Mouse (Mus musculus) CH12.LX (cell line): ENCODE data around the gene Dazap1. TPM values are rescaled to one million over a fixed set of nuclear protein-coding genes. Genes with fewer than 3 reads are reported as not detected.

ENCODE experiments used
- DNase-seq: peaks from one replicate; pipeline ENCODE4 v3.0.0-alpha.2; 2013; ENCODE audit errors: extremely low read depth
- H3K27ac ChIP-seq: 2 replicates; pipeline ENCODE4 v1.5.1; 2012; ENCODE audit warnings: low read depth, mild to moderate bottlenecking, control low read depth, moderate library complexity; ENCODE audit not compliant: insufficient read depth
- H3K27me3 ChIP-seq: replicated peaks from 2 replicates; pipeline ENCODE3; 2012; ENCODE audit warnings: inconsistent platforms
- H3K36me3 ChIP-seq, 2 experiments: replicated peaks in 1 of 2; 2 replicates each; pipeline versions ENCODE3 to v1.6.1; 2012; ENCODE audit warnings: inconsistent platforms in 1 of 2, low read length in 1 of 2, mild to moderate bottlenecking in 1 of 2, mixed read lengths in 1 of 2, moderate library complexity in 1 of 2; ENCODE audit not compliant: control insufficient read depth in 1 of 2, insufficient read depth in 1 of 2
- H3K4me1 ChIP-seq, 2 experiments: 2 replicates each; pipeline ENCODE4 v1.6.1; 2012; ENCODE audit warnings: inconsistent platforms in 1 of 2, moderate library complexity in 1 of 2; ENCODE audit not compliant: insufficient read depth in 2 of 2, control insufficient read depth in 1 of 2
- H3K4me2 ChIP-seq: 2 replicates; pipeline ENCODE4 v1.6.1; 2012; ENCODE audit warnings: low read depth, mild to moderate bottlenecking, control low read depth; ENCODE audit not compliant: poor library complexity, insufficient read depth, severe bottlenecking
- H3K4me3 ChIP-seq, 3 experiments: fragments of 150-350 bp in 1 of 3; sonication (generic) in 1 of 3; replicated peaks in 1 of 3; 2 replicates each; pipeline versions ENCODE3 to v1.5.1; 2011 to 2012; ENCODE audit warnings: low read depth in 2 of 3, low read length in 2 of 3, mild to moderate bottlenecking in 2 of 3, moderate library complexity in 2 of 3, control low read depth in 1 of 3, improper control_type of control experiment in 1 of 3, inconsistent platforms in 1 of 3, mixed read lengths in 1 of 3; ENCODE audit not compliant: poor library complexity in 1 of 3
- H3K79me2 ChIP-seq: replicated peaks from 2 replicates; pipeline ENCODE4 v1.6.1; 2012; ENCODE audit warnings: mild to moderate bottlenecking, moderate library complexity; ENCODE audit not compliant: control insufficient read depth, poor library complexity, insufficient read depth, severe bottlenecking; ENCODE audit errors: extremely low read depth
- H3K9ac ChIP-seq: 2 replicates; pipeline ENCODE4 v1.6.1; 2012; ENCODE audit warnings: low read depth, mild to moderate bottlenecking, control low read depth, moderate library complexity; ENCODE audit not compliant: insufficient read depth
- H3K9me3 ChIP-seq: replicated peaks from 2 replicates; pipeline ENCODE3; 2012; ENCODE audit warnings: low read length, inconsistent platforms, mixed read lengths
- BHLHE40 ChIP-seq: IDR thresholded peaks from 2 replicates; pipeline ENCODE4 v1.6.1; 2011; ENCODE audit warnings: mild to moderate bottlenecking, low read depth, low read length, improper control_type of control experiment
- CHD1 ChIP-seq: IDR thresholded peaks from 2 replicates; pipeline ENCODE4 v1.6.1; 2012; ENCODE audit warnings: low read depth, low read length, improper control_type of control experiment, inconsistent platforms
- CHD2 ChIP-seq: IDR thresholded peaks from 2 replicates; pipeline ENCODE4 v1.6.1; 2011; ENCODE audit warnings: low read length, improper control_type of control experiment
- CTCF ChIP-seq, 2 experiments: IDR thresholded peaks in 1 of 2; conservative IDR thresholded peaks in 1 of 2; 2 replicates each; pipeline ENCODE4 v1.5.1; 2011 to 2012; ENCODE audit warnings: low read depth in 2 of 2, low read length in 2 of 2, improper control_type of control experiment in 1 of 2, inconsistent platforms in 1 of 2, mild to moderate bottlenecking in 1 of 2, moderate library complexity in 1 of 2
- E2F4 ChIP-seq: IDR thresholded peaks from 2 replicates; pipeline ENCODE4 v1.6.1; 2011; ENCODE audit warnings: low read depth, low read length, improper control_type of control experiment; ENCODE audit not compliant: insufficient replicate concordance
- ELF1 ChIP-seq: IDR thresholded peaks from 2 replicates; pipeline ENCODE4 v1.6.1; 2014; ENCODE audit warnings: low read depth, mild to moderate bottlenecking, inconsistent platforms, low read length, improper control_type of control experiment
- EP300 ChIP-seq: IDR thresholded peaks from 2 replicates; pipeline ENCODE4 v1.6.1; 2011; ENCODE audit warnings: low read length, improper control_type of control experiment
- ETS1 ChIP-seq: conservative IDR thresholded peaks from 2 replicates; pipeline ENCODE4 v1.6.1; 2012; ENCODE audit warnings: low read depth, mild to moderate bottlenecking, inconsistent platforms, low read length, improper control_type of control experiment, moderate library complexity
- GABPA ChIP-seq: IDR thresholded peaks from 2 replicates; pipeline ENCODE4 v1.6.1; 2012; ENCODE audit warnings: low read depth, low read length, improper control_type of control experiment, inconsistent platforms; ENCODE audit not compliant: insufficient replicate concordance
- HCFC1 ChIP-seq: IDR thresholded peaks from 2 replicates; pipeline ENCODE4 v1.6.1; 2012; ENCODE audit warnings: low read depth, mild to moderate bottlenecking, inconsistent platforms, low read length, improper control_type of control experiment
- IRF4 ChIP-seq: IDR thresholded peaks from 2 replicates; pipeline ENCODE4 v1.6.1; 2014; ENCODE audit warnings: low read depth, mild to moderate bottlenecking, inconsistent platforms, low read length, improper control_type of control experiment
- JUN ChIP-seq: IDR thresholded peaks from 2 replicates; pipeline ENCODE4 v1.6.1; 2011; ENCODE audit warnings: low read depth, mild to moderate bottlenecking, low read length, improper control_type of control experiment, moderate library complexity; ENCODE audit not compliant: insufficient read depth
- JUND ChIP-seq: conservative IDR thresholded peaks from 2 replicates; pipeline ENCODE4 v1.6.1; 2011; ENCODE audit warnings: low read depth, low read length, improper control_type of control experiment
- KAT2A ChIP-seq: IDR thresholded peaks from 2 replicates; pipeline ENCODE4 v1.6.1; 2012; ENCODE audit warnings: low read length, improper control_type of control experiment, inconsistent platforms; ENCODE audit not compliant: insufficient replicate concordance
- MAFK ChIP-seq: IDR thresholded peaks from 2 replicates; pipeline ENCODE4 v1.6.1; 2011; ENCODE audit warnings: low read length, improper control_type of control experiment; ENCODE audit not compliant: insufficient replicate concordance
- MAX ChIP-seq: IDR thresholded peaks from 2 replicates; pipeline ENCODE4 v1.6.1; 2011; ENCODE audit warnings: low read length, improper control_type of control experiment
- MAZ ChIP-seq: IDR thresholded peaks from 2 replicates; pipeline ENCODE4 v1.6.1; 2012; ENCODE audit warnings: low read depth, mild to moderate bottlenecking, inconsistent platforms, low read length, improper control_type of control experiment, moderate library complexity
- MEF2A ChIP-seq: IDR thresholded peaks from 2 replicates; pipeline ENCODE4 v1.6.1; 2014; ENCODE audit warnings: low read depth, mild to moderate bottlenecking, inconsistent platforms, low read length, improper control_type of control experiment, borderline replicate concordance
- MXI1 ChIP-seq: IDR thresholded peaks from 2 replicates; pipeline ENCODE4 v1.6.1; 2011; ENCODE audit warnings: mild to moderate bottlenecking, low read depth, low read length, improper control_type of control experiment
- MYC ChIP-seq: IDR thresholded peaks from 2 replicates; pipeline ENCODE4 v1.6.1; 2011; ENCODE audit warnings: low read depth, mild to moderate bottlenecking, improper control_type of control experiment, low read length
- NELFE ChIP-seq: IDR thresholded peaks from 2 replicates; pipeline ENCODE4 v1.6.1; 2011; ENCODE audit warnings: low read depth, low read length, improper control_type of control experiment
- NRF1 ChIP-seq: IDR thresholded peaks from 2 replicates; pipeline ENCODE4 v1.6.1; 2014; ENCODE audit warnings: low read depth, mild to moderate bottlenecking, inconsistent platforms, low read length, improper control_type of control experiment, moderate library complexity
- PAX5 ChIP-seq: IDR thresholded peaks from 2 replicates; pipeline ENCODE4 v1.6.1; 2012; ENCODE audit warnings: low read length, inconsistent platforms, mixed read lengths
- POLR2A ChIP-seq: IDR thresholded peaks from 2 replicates; pipeline ENCODE4 v1.6.1; 2011; ENCODE audit warnings: low read depth, mild to moderate bottlenecking, improper control_type of control experiment, low read length
- POLR2AphosphoS2 ChIP-seq: IDR thresholded peaks from 2 replicates; pipeline ENCODE4 v1.6.1; 2011; ENCODE audit warnings: low read depth, low read length, improper control_type of control experiment
- RAD21 ChIP-seq: IDR thresholded peaks from 2 replicates; pipeline ENCODE4 v1.6.1; 2011; ENCODE audit warnings: low read depth, mild to moderate bottlenecking, low read length, improper control_type of control experiment, moderate library complexity
- RCOR1 ChIP-seq: conservative IDR thresholded peaks from 2 replicates; pipeline ENCODE4 v1.6.1; 2012; ENCODE audit warnings: low read depth, mild to moderate bottlenecking, inconsistent platforms, low read length, improper control_type of control experiment
- SIN3A ChIP-seq: IDR thresholded peaks from 2 replicates; pipeline ENCODE4 v1.6.1; 2012; ENCODE audit warnings: low read length, improper control_type of control experiment, inconsistent platforms
- SMC3 ChIP-seq: IDR thresholded peaks from 2 replicates; pipeline ENCODE4 v1.6.1; 2011; ENCODE audit warnings: low read depth, low read length, improper control_type of control experiment
- TBP ChIP-seq: conservative IDR thresholded peaks from 2 replicates; pipeline ENCODE4 v1.6.1; 2011; ENCODE audit warnings: low read depth, low read length, improper control_type of control experiment
- TCF12 ChIP-seq: IDR thresholded peaks from 2 replicates; pipeline ENCODE4 v1.6.1; 2014; ENCODE audit warnings: low read depth, mild to moderate bottlenecking, inconsistent platforms, low read length, improper control_type of control experiment
- UBTF ChIP-seq: IDR thresholded peaks from 2 replicates; pipeline ENCODE4 v1.6.1; 2012; ENCODE audit warnings: low read depth, mild to moderate bottlenecking, inconsistent platforms, low read length, improper control_type of control experiment, moderate library complexity
- USF1 ChIP-seq: IDR thresholded peaks from 2 replicates; pipeline ENCODE4 v1.6.1; 2014; ENCODE audit warnings: low read depth, mild to moderate bottlenecking, inconsistent platforms, low read length, improper control_type of control experiment
- USF2 ChIP-seq: conservative IDR thresholded peaks from 2 replicates; pipeline ENCODE4 v1.6.1; 2011; ENCODE audit warnings: low read depth, low read length, improper control_type of control experiment
- ZC3H11A ChIP-seq: IDR thresholded peaks from 2 replicates; pipeline ENCODE4 v1.6.1; 2012; ENCODE audit warnings: low read depth, mild to moderate bottlenecking, inconsistent platforms, low read length, improper control_type of control experiment
- ZKSCAN1 ChIP-seq: IDR thresholded peaks from 2 replicates; pipeline ENCODE4 v1.6.1; 2012; ENCODE audit warnings: low read depth, inconsistent platforms, low read length, improper control_type of control experiment, borderline replicate concordance
- ZMIZ1 ChIP-seq: IDR thresholded peaks from 2 replicates; pipeline ENCODE4 v1.6.1; 2012; ENCODE audit warnings: low read depth, mild to moderate bottlenecking, inconsistent platforms, low read length, improper control_type of control experiment
- ZNF384 ChIP-seq: IDR thresholded peaks from 2 replicates; pipeline ENCODE4 v1.6.1; 2012; ENCODE audit warnings: low read depth, low read length, improper control_type of control experiment, inconsistent platforms
- dilution Hi-C: fragments of 300-500 bp; cut with MboI; formaldehyde crosslinking; loops from 2 replicates; pipeline ENCODE4 v1.14.3; 2020; ENCODE audit warnings: low sequenced_read_pairs; ENCODE audit not compliant: extremely low pct_unique_long_range_greater_than_20kb, extremely low pct_ligation_motif_present
- in situ Hi-C: fragments of 300-500 bp; cut with MboI; formaldehyde crosslinking; loops from 3 replicates; pipeline ENCODE4 v1.14.3; 2019; ENCODE audit warnings: low sequenced_read_pairs, low pct_ligation_motif_present, low pct_unique_long_range_greater_than_20kb, mixed read lengths
- polyA plus RNA-seq: library from polyadenylated mRNA; unstranded; fragments of >175 nt; gene quantifications from 2 replicates; pipeline ENCODE4 v1.2.1, GENCODE M21; 2012; ENCODE audit warnings: low read depth; ENCODE audit not compliant: insufficient read length
- total RNA-seq, 2 experiments: library from RNA; depleted of rRNA; stranded (reverse); fragments of 300-350 nt in 1 of 2; fragments of >200 nt in 1 of 2; gene quantifications; 2 replicates each; pipeline ENCODE4 v1.2.3; 2012 to 2014

The Dazap1 gene
- total and polyA plus RNA-seq, 3 experiments: 162 to 236 (median 187) TPM

DNA sequence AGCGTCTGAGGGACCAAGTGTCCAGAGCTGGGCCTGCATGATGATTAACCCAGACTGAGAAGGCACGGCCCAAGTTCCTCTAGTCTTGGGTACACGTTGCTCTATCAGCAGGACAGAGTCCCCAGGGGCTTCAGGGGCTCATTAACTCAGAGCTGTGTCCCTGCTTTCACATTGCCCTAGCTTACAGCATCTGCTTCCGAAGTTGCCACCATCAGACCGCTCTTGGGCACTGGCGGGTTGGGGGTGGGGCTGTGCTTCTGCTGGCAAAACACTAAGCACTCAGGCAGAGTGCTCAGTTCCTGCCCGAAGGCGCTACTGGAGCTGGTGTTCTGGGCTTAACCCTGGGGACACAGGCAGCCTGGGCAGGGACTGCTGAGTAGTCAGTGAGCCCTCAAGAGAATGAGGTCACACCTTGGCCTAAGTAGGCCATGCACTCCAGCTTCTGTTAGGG, 20.7 kb downstream of the Dazap1 start:
- peaks cover 74 to 94% of the 10 kb centered on the region in 2 experiments for H3K36me3 ChIP-seq

DNA sequence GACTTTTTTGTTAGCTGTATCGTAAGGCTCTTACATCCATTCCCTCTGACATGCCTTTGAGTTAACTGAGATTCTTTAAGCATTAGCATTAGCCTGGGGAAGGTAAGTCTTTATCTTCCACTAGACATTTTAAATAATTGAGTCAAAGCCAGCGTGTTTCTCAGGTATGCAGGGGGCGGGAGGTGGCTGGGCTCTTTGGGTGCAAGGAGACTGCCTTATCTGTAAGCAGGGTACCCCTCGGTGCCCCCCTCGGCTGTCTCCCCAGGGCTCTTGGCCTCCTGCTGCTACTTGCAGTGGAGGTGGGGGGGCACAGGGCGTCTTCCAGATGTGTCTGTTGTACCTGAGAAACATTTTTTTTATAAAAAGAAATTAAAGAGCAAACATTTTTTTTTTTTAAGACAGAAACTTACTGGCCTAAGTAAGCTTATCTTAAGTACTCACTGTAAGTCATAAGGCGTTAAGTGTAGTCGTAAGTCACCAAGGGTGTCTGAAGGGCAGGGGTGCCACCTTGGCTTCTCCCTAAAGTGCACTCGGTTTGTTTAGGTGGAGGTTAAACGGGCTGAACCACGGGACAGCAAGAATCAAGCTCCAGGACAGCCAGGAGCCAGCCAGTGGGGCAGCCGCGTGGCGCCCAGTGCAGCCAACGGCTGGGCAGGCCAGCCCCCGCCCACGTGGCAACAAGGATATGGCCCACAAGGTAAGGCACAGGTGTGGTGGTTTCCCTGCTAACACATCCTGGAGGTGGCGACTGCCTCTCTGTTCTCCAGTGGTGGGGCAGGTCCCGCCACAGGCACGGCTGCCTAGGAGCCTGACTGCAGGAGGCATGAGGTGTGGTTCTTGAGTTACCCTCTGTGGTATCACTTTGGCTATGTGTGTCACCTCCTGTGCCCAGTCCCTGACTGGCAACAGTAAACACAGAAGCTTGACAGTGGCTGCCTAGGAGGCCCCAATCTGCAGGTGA, 21.5 kb downstream of the Dazap1 start:
- no peak for DNase-seq
- Histone ChIP-seq H3K27me3 (no peaks in the 10 kb centered on the region), H3K4me2 (peak overlapping the region; percentile 35; the same call in 1 of the 2 replicates), H3K4me3 (peak overlapping the region in 1 of 3 experiments; percentile 12), H3K36me3 (peaks cover 72 to 94% of the 10 kb centered on the region in 2 experiments), H3K4me1 (peaks cover 56 to 89% of the 10 kb centered on the region in 2 experiments), H3K79me2 (no peaks in the 10 kb centered on the region), H3K27ac (peak overlapping the region; percentile 91), H3K9ac (peak overlapping the region; percentile 33; the same call in 1 of the 2 replicates), H3K9me3 (no peaks in the 10 kb centered on the region)
- dilution Hi-C loops (no loop called here), in situ Hi-C loops (no loop called here)
- no peak for TF ChIP-seq UBTF
- no peak for TF ChIP-seq E2F4
- no peak for TF ChIP-seq HCFC1
- TF ChIP-seq POLR2A: 0 out of 2 replicates have a peak, but pooled peaks have one; percentile 20
- no peak for TF ChIP-seq PAX5
- TF ChIP-seq SIN3A: no peak

More for the DNA sequence above, 20.7 kb downstream of the Dazap1 start:
- H3K27ac ChIP-seq: peak overlapping the region; percentile 91
- DNase-seq: peak; percentile 87
- no peaks in the 10 kb centered on the region for H3K27me3 ChIP-seq
- H3K4me1 ChIP-seq: peaks cover 56 to 83% of the 10 kb centered on the region in 2 experiments
- H3K9me3 ChIP-seq: no peaks in the 10 kb centered on the region
- peak overlapping the region; percentile 35 for H3K4me2 ChIP-seq
- TF ChIP-seq ETS1 (peak; percentile 48), TBP (no peak), NRF1 (peak; percentile 26; the same call in 1 of the 2 replicates), USF1 (no peak), MXI1 (peak; percentile 69), RCOR1 (no peak), UBTF (0 out of 2 replicates have a peak, but pooled peaks have one; percentile 31), RAD21 (no peak; the same call in 1 of the 2 replicates), MAFK (no peak), USF2 (no peak), MAZ (peak; percentile 76), EP300 (peak; percentile 28; the same call in 1 of the 2 replicates), ELF1 (peak; percentile 51), CTCF (conservative IDR thresholded peaks at IDR 0.05 in 1 of 2, IDR thresholded peaks at IDR 0.05 in 1 of 2; ENCODE audit: low read depth in 2 of 2, low read length in 2 of 2) (no peak), MEF2A (0 out of 2 replicates have a peak, but pooled peaks have one; percentile 31), KAT2A (no peak), BHLHE40 (no peak), JUND (no peak), ZNF384 (no peak), PAX5 (no peak), TCF12 (peak; percentile 63; the same call in 1 of the 2 replicates), MAX (peak; percentile 50; the same call in 1 of the 2 replicates), CHD1 (no peak), MYC (no peak), ZMIZ1 (peak; percentile 45; the same call in 1 of the 2 replicates), ZKSCAN1 (no peak), SMC3 (no peak), IRF4 (peak; percentile 49; the same call in 1 of the 2 replicates), GABPA (no peak), SIN3A (peak; percentile 79), E2F4 (no peak), ZC3H11A (no peak), POLR2A (no peak), POLR2AphosphoS2 (no peak; the same call in 1 of the 2 replicates), JUN (no peak), NELFE (no peak), CHD2 (peak; percentile 77; the same call in 1 of the 2 replicates), HCFC1 (no peak; the same call in 1 of the 2 replicates)
- dilution Hi-C loops: no loop called here
- no peak overlapping the region for H3K4me3 ChIP-seq
- in situ Hi-C loops: no loop called here
- H3K9ac ChIP-seq: peak overlapping the region; percentile 33; the same call in 1 of the 2 replicates
- H3K79me2 ChIP-seq: no peaks in the 10 kb centered on the region
